Mouse (Mus musculus) myocyte (in vitro differentiated cells): ENCODE measurements around the gene Rnf114.

ENCODE experiments used
- CEBPB ChIP-seq: IDR thresholded peaks from 2 replicates; pipeline ENCODE4 v1.6.1; 2011; ENCODE audit warnings: mild to moderate bottlenecking, moderate library complexity; ENCODE audit not compliant: poor library complexity, insufficient read depth, severe bottlenecking
- E2F4 ChIP-seq: IDR thresholded peaks from one replicate; pipeline ENCODE4 v1.6.1; 2011; ENCODE audit warnings: mild to moderate bottlenecking, control low read depth, moderate library complexity; ENCODE audit not compliant: insufficient read depth
- MAX ChIP-seq: IDR thresholded peaks from one replicate; pipeline ENCODE4 v1.6.1; 2011; ENCODE audit warnings: low read depth, mild to moderate bottlenecking, control low read depth
- MYOD1 ChIP-seq, 3 experiments: IDR thresholded peaks; one replicate each; pipeline ENCODE4 v1.6.1; 2011; ENCODE audit warnings: control low read depth in 2 of 3, low read depth in 2 of 3, mild to moderate bottlenecking in 2 of 3, moderate library complexity in 1 of 3; ENCODE audit not compliant: insufficient read length in 2 of 3, control insufficient read depth in 1 of 3
- MYOG ChIP-seq, 3 experiments: IDR thresholded peaks; one replicate each; pipeline ENCODE4 v1.6.1; 2011; ENCODE audit warnings: control low read depth in 2 of 3, low read depth in 2 of 3, mild to moderate bottlenecking in 2 of 3; ENCODE audit not compliant: insufficient read length in 2 of 3, control insufficient read depth in 1 of 3, insufficient read depth in 1 of 3
- POLR2A ChIP-seq: IDR thresholded peaks from one replicate; pipeline ENCODE4 v1.6.1; 2011; ENCODE audit warnings: low read depth, mild to moderate bottlenecking, control low read depth, moderate library complexity; ENCODE audit not compliant: insufficient read length
- POLR2AphosphoS2 ChIP-seq: IDR thresholded peaks from one replicate; pipeline ENCODE4 v1.6.1; 2011; ENCODE audit warnings: low read depth, control low read depth; ENCODE audit not compliant: insufficient read length
- SRF ChIP-seq: IDR thresholded peaks from one replicate; pipeline ENCODE4 v1.6.1; 2011; ENCODE audit warnings: low read depth; ENCODE audit not compliant: control insufficient read depth, insufficient read length
- TCF12 ChIP-seq: IDR thresholded peaks from one replicate; pipeline ENCODE4 v1.6.1; 2011; ENCODE audit warnings: mild to moderate bottlenecking, control low read depth; ENCODE audit not compliant: poor library complexity, insufficient read depth, severe bottlenecking
- TCF3 ChIP-seq: IDR thresholded peaks from one replicate; pipeline ENCODE4 v1.6.1; 2011; ENCODE audit warnings: low read depth, control low read depth; ENCODE audit not compliant: insufficient read length
- USF1 ChIP-seq: IDR thresholded peaks from one replicate; pipeline ENCODE4 v1.6.1; 2011; ENCODE audit warnings: low read depth, mild to moderate bottlenecking, control low read depth, moderate library complexity

- TF ChIP-seq TCF3 (no peak), POLR2A (no peak), POLR2AphosphoS2 (no peak), MAX (no peak), E2F4 (no peak), USF1 (no peak), MYOD1 (IDR thresholded peaks at IDR 0.05; ENCODE audit: control insufficient read depth in 1 of 3, insufficient read length in 2 of 3, low read depth in 2 of 3) (no peak), CEBPB (no peak), TCF12 (no peak), SRF (no peak), MYOG (IDR thresholded peaks at IDR 0.05; ENCODE audit: control insufficient read depth in 1 of 3, insufficient read depth in 1 of 3, insufficient read length in 2 of 3, low read depth in 2 of 3) (no peak)
Observed at GRCm38 (mm10) chr2:167536320-167536945, 44.0 kb downstream of the Rnf114 start.
